Mouse (Mus musculus) layer of hippocampus, postnatal 25 days (tissue): ENCODE data around the gene Slfn9. TPM values are rescaled to one million over a fixed set of nuclear protein-coding genes. Genes with fewer than 3 reads are reported as not detected.

Experiments used
- microRNA-seq, 2 experiments: library from miRNA; unstranded; fragments of <30 nt; microRNA quantifications; one replicate each; pipeline ENCODE4 v1.2.0; 2021
- total RNA-seq, 2 experiments: library from RNA; stranded (reverse); gene quantifications; 2 replicates each; pipeline ENCODE4 v1.2.3; 2021

Gene Slfn9
- total RNA-seq, 2 experiments from 2014 or later, result 0.35 to 0.39 TPM

Small RNA genes within 50 kb of the gene (microRNA-seq; reads per million reads assigned to microRNA genes)
- 0 reads per million in 2 experiments for gene Gm27598
- gene Mir7679, result 0 reads per million in 2 experiments

Other genes starting within 250 kb of the Slfn9 start
- gene Cct6b, start 227.5 kb downstream of the Slfn9 start, total RNA-seq, result under 1 TPM; 0.20 to 0.63 TPM
- gene Zfp830, start 227.5 kb downstream of the Slfn9 start, total RNA-seq, result 10 to 100 TPM; 15.0 to 17.5 TPM
- 10 to 100 TPM; 22.3 to 26.1 TPM for gene Lig3, start 210.7 kb downstream of the Slfn9 start, total RNA-seq
- 10 to 100 TPM; 13.5 to 14.5 TPM for gene Rffl, start 120.6 kb downstream of the Slfn9 start, total RNA-seq
- 10 to 100 TPM; 15.1 to 17.2 TPM for gene Rad51d, start 101.2 kb downstream of the Slfn9 start, total RNA-seq
- gene Fndc8, start 99.7 kb downstream of the Slfn9 start, total RNA-seq, result not detected
- 10 to 100 TPM; 30.9 to 43.0 TPM for gene Nle1, start 83.4 kb downstream of the Slfn9 start, total RNA-seq
- 1 to 10 TPM; 1.1 to 2.4 TPM for gene Unc45b, start 81.3 kb downstream of the Slfn9 start, total RNA-seq
- 1 to 10 TPM; 3.0 to 3.4 TPM for gene Slfn5, start 40.5 kb downstream of the Slfn9 start, total RNA-seq
- under 1 TPM; 0.20 to 0.40 TPM for gene Slfn8, start 29.0 kb upstream of the Slfn9 start, total RNA-seq
- gene Slfn2, start 73.3 kb upstream of the Slfn9 start, total RNA-seq, result under 1 TPM; 0.59 to 0.69 TPM
- gene Slfn1, start 125.0 kb upstream of the Slfn9 start, total RNA-seq, result not detected
- gene Slfn4, start 183.4 kb upstream of the Slfn9 start, total RNA-seq, result not detected
- under 1 TPM; 0.14 to 0.42 TPM for gene Slfn3, start 199.5 kb upstream of the Slfn9 start, total RNA-seq